Mouse (Mus musculus) heart, embryonic 13.5 days (tissue): ENCODE results near the gene Olfr628. TPM values are rescaled to one million over a fixed set of nuclear protein-coding genes. Genes with fewer than 3 reads are reported as not detected.
"Not testable (repeated sequence)": the region's sequence is repeated elsewhere in the genome, so short reads cannot be mapped to it uniquely, and the experiment has no call there.

ENCODE experiments used
- ATAC-seq: fragments of 200-750 bp; cut with Nextera tagmentation; 2 replicates; pipeline ENCODE4 v1.8.0; 2017; ENCODE audit warnings: moderate TSS enrichment; ENCODE audit not compliant: insufficient number of reproducible peaks, low FRiP score, low TSS enrichment; ENCODE audit errors: extremely low read depth
- H3K27ac ChIP-seq: fragments of 300-500 bp; sonication (generic); replicated peaks from 2 replicates; pipeline ENCODE4 v1.5.1; 2015; ENCODE audit warnings: moderate library complexity, mild to moderate bottlenecking, inconsistent platforms
- H3K27me3 ChIP-seq: fragments of 300-500 bp; sonication (generic); replicated peaks from 2 replicates; pipeline ENCODE4 v1.6.1; 2015; ENCODE audit warnings: mild to moderate bottlenecking, inconsistent platforms
- H3K36me3 ChIP-seq: fragments of 300-500 bp; sonication (generic); 2 replicates; pipeline ENCODE4 v1.6.1; 2015; ENCODE audit warnings: mild to moderate bottlenecking, inconsistent platforms
- H3K4me1 ChIP-seq: fragments of 300-500 bp; sonication (generic); 2 replicates; pipeline ENCODE4 v1.6.1; 2015; ENCODE audit warnings: inconsistent platforms
- H3K4me2 ChIP-seq: fragments of 300-500 bp; sonication (generic); 2 replicates; pipeline ENCODE4 v1.6.1; 2015; ENCODE audit warnings: inconsistent platforms, mild to moderate bottlenecking, moderate library complexity
- H3K4me3 ChIP-seq: fragments of 300-500 bp; sonication (generic); 2 replicates; pipeline ENCODE4 v1.5.1; 2015; ENCODE audit warnings: moderate library complexity, mild to moderate bottlenecking, inconsistent platforms
- H3K9ac ChIP-seq: fragments of 300-500 bp; sonication (generic); 2 replicates; pipeline ENCODE4 v1.6.1; 2015; ENCODE audit warnings: inconsistent platforms, mild to moderate bottlenecking, moderate library complexity
- H3K9me3 ChIP-seq: fragments of 300-500 bp; sonication (generic); 2 replicates; pipeline ENCODE4 v1.6.1; 2016; ENCODE audit warnings: inconsistent platforms
- WGBS: fragments of 180-500 bp; shearing (Covaris S2); methylation state at CpG from one replicate; pipeline ENCODE4 v1.1.7; 2015; ENCODE audit warnings: mixed read lengths; 5-methylcytosine and 5-hydroxymethylcytosine counted together
- polyA plus RNA-seq: library from polyadenylated mRNA; unstranded; fragments of >200 nt; fragmentation: Nextera tagmentation; extraction: Ambion mirVana; gene quantifications from 2 replicates; pipeline ENCODE4 v1.2.1, GENCODE M21; 2015

Olfr628 gene
- not detected in 2 replicates for polyA plus RNA-seq

DNA sequence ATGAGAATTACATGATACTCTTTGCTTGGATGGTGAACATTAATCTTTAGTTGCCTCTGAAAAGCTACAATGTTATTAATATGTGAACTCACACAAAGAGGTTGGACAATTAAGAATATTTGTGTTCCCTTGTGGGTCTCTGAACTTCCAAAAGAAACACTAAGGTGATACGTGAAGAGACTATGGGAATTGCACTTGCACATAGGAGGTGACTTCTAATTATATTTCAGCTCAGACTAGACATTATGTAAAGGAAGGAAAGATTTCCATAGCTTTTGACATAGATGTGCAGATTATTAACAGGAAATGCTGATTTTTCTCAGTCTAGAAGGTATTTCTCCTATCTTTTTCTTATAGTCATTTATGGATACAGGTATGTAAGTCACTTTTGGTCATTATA lies at the start of gene Olfr628:
Olfr628 (plus strand) TSS at position 301 of the 400 bp plus-strand sequence.
- 83% methylated on average over 1 of the region's 1 CpGs for WGBS
- H3K4me2 ChIP-seq, result no peak within 1 kb of the TSS
- H3K4me3 ChIP-seq, result no peak within 1 kb of the TSS
- no peaks in the 10 kb centered on the region for H3K9me3 ChIP-seq
- H3K36me3 ChIP-seq, result no peaks in the 10 kb centered on the region
- H3K27ac ChIP-seq, result no peak within 1 kb of the TSS
- H3K27me3 ChIP-seq, result no peaks in the 10 kb centered on the region
- H3K9ac ChIP-seq, result no peak within 1 kb of the TSS
- H3K4me1 ChIP-seq, result no peaks in the 10 kb centered on the region
- no peak for ATAC-seq

DNA sequence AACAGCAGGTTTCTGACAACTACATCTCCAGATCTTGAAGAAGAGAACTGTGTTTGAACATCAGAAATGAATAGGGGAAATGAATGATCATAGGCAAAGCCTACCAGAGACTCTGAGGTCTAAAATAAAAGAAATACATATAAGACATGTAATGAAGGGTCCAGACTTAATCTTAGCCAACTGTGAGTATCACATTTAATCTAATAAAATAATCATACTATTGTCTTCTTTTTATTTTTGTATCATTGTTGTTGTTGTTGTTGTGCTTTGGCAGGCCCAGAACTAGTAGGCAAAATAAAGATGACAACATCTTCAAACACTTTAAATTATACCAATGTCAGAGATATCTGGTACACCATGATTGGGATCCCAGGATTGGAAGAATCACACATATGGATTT lies 47.8 kb upstream of the Olfr628 start, which contains the start of gene Olfr625-ps1:
Olfr625-ps1 (plus strand) TSS at position 301 of the 400 bp plus-strand sequence.
- Histone ChIP-seq H3K36me3 (no peaks in the 10 kb centered on the region), H3K9ac (no peak within 1 kb of the TSS), H3K27ac (no peak within 1 kb of the TSS), H3K9me3 (no peaks in the 10 kb centered on the region), H3K4me1 (no peaks in the 10 kb centered on the region), H3K4me2 (no peak within 1 kb of the TSS), H3K27me3 (no peaks in the 10 kb centered on the region), H3K4me3 (no peak within 1 kb of the TSS)
- ATAC-seq, result no peak

DNA sequence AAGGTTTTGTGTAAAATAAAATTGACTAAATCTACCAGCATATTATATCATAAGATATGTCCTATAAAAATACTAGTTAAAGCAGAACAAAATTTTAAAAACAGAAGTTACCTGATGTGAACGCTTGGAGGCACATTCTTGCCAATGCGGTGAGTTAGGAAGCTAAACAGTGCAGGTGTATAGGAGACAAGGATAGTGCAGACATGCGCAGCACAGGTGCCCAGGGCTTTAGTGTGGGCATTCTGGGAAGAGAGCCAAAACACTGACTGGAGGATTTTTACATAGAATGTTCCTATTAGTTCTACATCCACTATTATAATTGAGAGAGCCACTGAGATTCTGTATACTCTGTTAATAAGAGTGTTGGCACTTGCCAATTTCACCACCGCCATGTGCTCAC lies 30.7 kb upstream of the Olfr628 start:
- Histone ChIP-seq H3K9me3 (no peaks in the 10 kb centered on the region), H3K9ac (no peak overlapping the region), H3K4me1 (no peaks in the 10 kb centered on the region), H3K36me3 (no peaks in the 10 kb centered on the region), H3K4me3 (no peak overlapping the region), H3K27me3 (no peaks in the 10 kb centered on the region), H3K4me2 (no peak overlapping the region), H3K27ac (no peak overlapping the region)
- WGBS, result 82% methylated on average over 4 of the region's 4 CpGs
- no peak; the same call in 1 of the 2 replicates for ATAC-seq

DNA sequence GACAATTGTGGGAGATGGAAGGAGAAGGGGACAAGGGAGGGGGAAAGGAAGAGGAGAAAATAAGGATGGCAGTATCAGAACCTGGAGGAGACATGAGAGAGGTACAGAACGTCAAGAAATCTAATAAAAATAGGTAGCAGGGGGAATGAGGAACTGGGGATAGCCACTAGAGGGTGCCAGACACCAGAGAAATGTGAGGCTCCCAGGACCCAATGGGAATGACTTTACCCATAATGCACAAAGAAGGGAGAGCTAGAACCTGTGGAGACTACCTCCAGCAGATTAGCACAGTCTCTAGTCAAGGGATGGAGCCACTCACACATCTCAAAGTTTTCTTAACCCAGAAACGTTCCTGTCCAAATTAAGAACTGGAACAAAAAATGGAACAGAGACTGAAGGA lies 18.1 kb upstream of the Olfr628 start:
- no peak overlapping the region for H3K9ac ChIP-seq
- no peak overlapping the region for H3K4me2 ChIP-seq
- 26% methylated on average over 2 of the region's 2 CpGs for WGBS
- H3K4me1 ChIP-seq, result no peaks in the 10 kb centered on the region
- ATAC-seq, result no peak
- H3K36me3 ChIP-seq, result no peaks in the 10 kb centered on the region
- no peaks in the 10 kb centered on the region for H3K27me3 ChIP-seq
- H3K4me3 ChIP-seq, result no peak overlapping the region
- H3K9me3 ChIP-seq, result no peaks in the 10 kb centered on the region
- H3K27ac ChIP-seq, result no peak overlapping the region

DNA sequence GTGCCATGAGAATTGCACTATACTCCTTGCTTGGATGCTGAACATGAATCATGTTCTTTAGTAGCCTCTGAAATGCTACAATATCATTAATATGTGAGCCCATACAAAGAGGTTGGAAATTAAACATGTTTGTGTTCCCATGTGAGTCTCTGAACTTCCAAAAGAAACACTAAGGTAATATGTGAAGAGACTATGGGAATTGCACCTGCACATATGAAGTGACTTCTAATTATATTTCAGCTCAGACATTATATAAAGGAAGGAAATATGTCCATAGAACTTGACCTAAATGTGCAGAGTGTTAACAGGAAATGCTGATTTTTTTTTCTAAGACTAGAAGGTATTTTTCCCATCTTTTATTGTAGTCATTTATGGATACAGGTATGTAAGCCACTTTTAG lies 15.8 kb upstream of the Olfr628 start, which contains the start of gene Olfr243:
Olfr243 (plus strand) TSS at position 301 of the 400 bp plus-strand sequence.
- Histone ChIP-seq H3K9ac (no peak within 1 kb of the TSS), H3K27ac (no peak within 1 kb of the TSS), H3K9me3 (0 out of 2 replicates have a peak, but pooled peaks cover 4% of the 10 kb centered on the region), H3K4me2 (no peak within 1 kb of the TSS), H3K4me3 (no peak within 1 kb of the TSS), H3K4me1 (no peaks in the 10 kb centered on the region), H3K27me3 (no peaks in the 10 kb centered on the region), H3K36me3 (no peaks in the 10 kb centered on the region)
- no peak for ATAC-seq

DNA sequence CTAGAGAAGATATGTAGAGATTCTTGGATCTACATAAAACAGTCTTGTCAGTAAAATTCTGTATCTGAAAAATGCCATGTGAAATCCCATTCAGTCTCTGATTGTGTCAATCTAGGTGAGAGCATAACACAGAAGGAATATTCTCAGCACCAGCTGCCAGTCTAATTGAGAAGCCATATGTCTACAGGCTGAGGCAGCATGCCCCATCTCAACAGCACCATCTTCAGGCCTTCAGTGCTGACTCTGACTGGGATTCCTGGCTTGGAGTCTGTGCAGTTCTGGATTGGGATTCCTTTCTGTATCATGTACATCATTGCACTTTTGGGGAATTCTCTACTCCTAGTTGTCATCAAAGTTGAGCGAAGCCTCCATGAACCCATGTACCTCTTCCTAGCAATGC lies 13.8 kb upstream of the Olfr628 start:
- not testable (repeated sequence) for H3K9me3 ChIP-seq, H3K9ac ChIP-seq, H3K4me2 ChIP-seq, H3K4me1 ChIP-seq, ATAC-seq, H3K27me3 ChIP-seq, H3K27ac ChIP-seq, H3K36me3 ChIP-seq, H3K4me3 ChIP-seq
- 88% methylated on average over 1 of the region's 1 CpGs for WGBS

DNA sequence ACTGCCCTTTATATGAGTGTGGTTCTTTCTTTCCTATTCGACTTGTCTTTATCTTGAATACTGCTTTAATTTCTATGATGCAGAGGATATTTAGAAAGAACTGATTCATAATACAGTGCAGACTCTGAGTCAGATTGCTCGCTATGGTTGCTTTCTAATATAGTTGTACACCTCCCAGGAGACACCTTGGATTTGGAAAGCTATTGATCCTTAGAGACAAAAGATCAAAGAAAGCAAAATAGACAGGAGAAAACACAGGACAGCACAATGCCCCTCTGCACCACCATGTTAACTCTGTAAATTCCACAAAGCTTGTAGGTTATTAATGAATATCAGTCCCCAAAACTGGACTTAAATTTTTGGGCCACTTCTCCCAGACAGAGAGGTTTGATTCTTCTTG lies 14.7 kb downstream of the Olfr628 start, which contains the start of gene Olfr629:
Olfr629 (minus strand) TSS at position 101 of the 400 bp plus-strand sequence.
- Histone ChIP-seq H3K4me2 (no peak within 1 kb of the TSS), H3K27ac (no peak within 1 kb of the TSS), H3K27me3 (no peaks in the 10 kb centered on the region), H3K4me3 (no peak within 1 kb of the TSS), H3K9ac (no peak within 1 kb of the TSS), H3K36me3 (no peaks in the 10 kb centered on the region), H3K9me3 (0 out of 2 replicates have a peak, but pooled peaks cover 5% of the 10 kb centered on the region), H3K4me1 (no peaks in the 10 kb centered on the region)
- no peak for ATAC-seq
- 60% methylated on average over 2 of the region's 2 CpGs for WGBS

DNA sequence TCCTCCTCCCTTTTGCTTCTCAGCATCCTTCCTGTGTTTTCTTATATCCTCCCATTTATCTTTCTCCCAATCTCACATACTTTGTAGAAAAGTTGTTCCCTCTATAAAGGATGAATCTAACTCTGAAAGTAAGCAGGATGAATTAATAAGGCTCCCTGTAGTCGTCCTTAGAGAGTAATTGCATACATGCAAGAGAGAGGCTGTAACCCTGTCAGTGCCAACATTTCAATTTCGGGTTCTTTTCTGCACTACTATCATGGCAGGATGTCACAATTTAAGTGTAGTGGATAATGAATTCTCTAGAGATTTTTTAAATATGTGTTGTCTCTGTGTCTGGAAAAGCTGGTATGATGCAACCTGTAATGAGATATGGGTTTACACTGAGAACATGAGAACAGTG lies 27.1 kb downstream of the Olfr628 start, which contains the start of gene Olfr630:
Olfr630 (minus strand) TSS at position 101 of the 400 bp plus-strand sequence.
- no peak for ATAC-seq
- Histone ChIP-seq H3K9me3 (no peaks in the 10 kb centered on the region), H3K4me1 (no peaks in the 10 kb centered on the region), H3K4me2 (no peak within 1 kb of the TSS), H3K9ac (no peak within 1 kb of the TSS), H3K36me3 (no peaks in the 10 kb centered on the region), H3K27ac (no peak within 1 kb of the TSS), H3K27me3 (no peaks in the 10 kb centered on the region), H3K4me3 (no peak within 1 kb of the TSS)
- WGBS, result 40% methylated on average over 2 of the region's 2 CpGs

DNA sequence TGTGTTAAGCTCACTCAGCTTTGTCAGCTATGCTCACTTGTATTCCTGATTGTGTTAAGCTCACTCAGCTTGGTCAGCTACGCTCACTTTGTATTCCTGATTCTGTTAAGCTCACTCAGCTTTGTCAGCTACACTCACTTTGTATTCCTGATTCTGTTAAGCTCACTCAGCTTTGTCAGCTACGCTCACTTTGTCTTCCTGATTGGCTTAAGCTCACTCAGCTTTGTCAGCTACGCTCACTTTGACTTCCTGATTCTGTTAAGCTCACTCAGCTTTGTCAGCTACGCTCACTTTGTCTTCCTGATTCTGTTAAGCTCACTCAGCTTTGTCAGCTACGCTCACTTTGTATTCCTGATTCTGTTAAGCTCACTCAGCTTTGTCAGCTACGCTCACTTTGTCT lies 32.0 kb downstream of the Olfr628 start:
- not testable (repeated sequence) for H3K9ac ChIP-seq, H3K27me3 ChIP-seq, H3K27ac ChIP-seq, ATAC-seq, H3K36me3 ChIP-seq, H3K4me2 ChIP-seq, H3K9me3 ChIP-seq, H3K4me1 ChIP-seq, H3K4me3 ChIP-seq
- WGBS, result 80% methylated on average over 6 of the region's 6 CpGs

DNA sequence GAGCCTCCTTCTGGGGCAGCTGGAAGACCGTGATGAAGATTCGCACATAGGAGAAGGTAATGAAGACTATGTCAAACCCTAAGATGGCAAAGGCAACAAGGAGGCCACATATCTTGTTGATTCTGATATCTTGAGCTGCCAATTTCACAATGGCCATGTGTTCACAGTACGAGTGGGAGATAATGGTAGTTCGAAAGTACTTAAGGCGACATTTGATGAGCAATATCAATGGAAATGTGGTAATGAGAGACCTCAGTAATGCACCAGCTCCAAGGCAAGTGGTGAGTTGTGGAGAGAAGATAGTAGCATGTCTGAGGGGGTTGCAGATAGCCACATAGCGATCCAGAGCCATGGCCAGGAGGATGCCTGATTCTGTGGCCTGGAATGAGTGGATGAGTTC lies 37.5 kb downstream of the Olfr628 start:
- H3K9me3 ChIP-seq, H3K4me2 ChIP-seq: not testable (repeated sequence)
- WGBS, result 70% methylated on average over 6 of the region's 6 CpGs

DNA sequence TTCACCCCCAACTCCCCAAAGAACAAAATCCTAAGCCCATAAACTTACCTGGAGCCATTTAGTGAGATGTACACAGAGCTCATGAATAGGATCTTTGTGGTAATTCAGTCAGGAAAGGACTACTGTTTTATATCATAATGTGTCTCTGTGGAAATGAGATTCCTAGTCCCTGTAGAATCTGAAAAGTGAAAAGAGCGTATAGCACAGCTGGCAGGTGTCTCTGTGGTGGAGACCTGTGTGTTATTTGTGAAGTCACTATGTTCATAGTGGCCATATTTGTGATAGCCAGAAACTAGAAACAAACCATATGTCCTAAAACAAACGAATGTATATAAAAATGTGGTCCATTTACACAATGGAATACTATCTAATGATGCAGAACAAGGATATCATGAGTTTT lies 41.3 kb downstream of the Olfr628 start, which contains the start of gene Olfr69:
Olfr69 (minus strand) TSS at position 101 of the 400 bp plus-strand sequence.
- ATAC-seq, result no peak
- H3K9me3 ChIP-seq, result no peaks in the 10 kb centered on the region
- H3K27me3 ChIP-seq, result no peaks in the 10 kb centered on the region
- H3K9ac ChIP-seq, result no peak within 1 kb of the TSS
- H3K4me2 ChIP-seq, result no peak within 1 kb of the TSS
- H3K27ac ChIP-seq, result no peak within 1 kb of the TSS
- 68% methylated on average over 2 of the region's 2 CpGs for WGBS
- H3K36me3 ChIP-seq, result no peaks in the 10 kb centered on the region
- H3K4me1 ChIP-seq, result no peaks in the 10 kb centered on the region
- no peak within 1 kb of the TSS for H3K4me3 ChIP-seq

More for the DNA sequence above, 37.5 kb downstream of the Olfr628 start:
- not testable (repeated sequence) for H3K9ac ChIP-seq, H3K4me3 ChIP-seq, H3K4me1 ChIP-seq, H3K27me3 ChIP-seq, H3K27ac ChIP-seq, H3K36me3 ChIP-seq, ATAC-seq

DNA sequence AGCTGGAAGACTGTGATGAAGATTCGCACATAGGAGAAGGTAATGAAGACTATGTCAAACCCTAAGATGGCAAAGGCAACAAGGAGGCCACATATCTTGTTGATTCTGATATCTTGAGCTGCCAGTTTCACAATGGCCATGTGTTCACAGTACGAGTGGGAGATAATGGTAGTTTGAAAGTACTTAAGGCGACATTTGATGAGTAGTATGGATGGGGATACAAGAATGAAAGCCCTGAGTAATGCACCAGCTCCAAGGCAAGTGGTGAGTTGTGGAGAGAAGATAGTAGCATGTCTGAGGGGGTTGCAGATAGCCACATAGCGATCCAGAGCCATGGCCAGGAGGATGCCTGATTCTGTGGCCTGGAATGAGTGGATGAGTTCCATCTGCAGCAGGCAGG lies 47.5 kb downstream of the Olfr628 start:
- not testable (repeated sequence) for ATAC-seq, H3K9me3 ChIP-seq, H3K4me2 ChIP-seq, H3K4me1 ChIP-seq, H3K27me3 ChIP-seq, H3K4me3 ChIP-seq, H3K27ac ChIP-seq, H3K36me3 ChIP-seq, H3K9ac ChIP-seq
- 57% methylated on average over 4 of the region's 4 CpGs for WGBS
